Mouse (Mus musculus) stomach, embryonic 16.5 days (tissue): ENCODE data around the gene Cntnap1. TPM values are rescaled to one million over a fixed set of nuclear protein-coding genes. Genes with fewer than 3 reads are reported as not detected.
A peak's percentile ranks its signal among the peaks of the same experiment; 100 is the strongest.
"Not testable (repeated sequence)": the region's sequence is repeated elsewhere in the genome, so short reads cannot be mapped to it uniquely, and the experiment has no call there.

Source experiments
- ATAC-seq: fragments of 200-750 bp; cut with Nextera tagmentation; 2 replicates; pipeline ENCODE4 v1.8.0; 2017; ENCODE audit warnings: moderate number of reproducible peaks, moderate TSS enrichment; ENCODE audit not compliant: insufficient read depth, low FRiP score
- H3K27ac ChIP-seq: fragments of 300-500 bp; sonication (generic); 2 replicates; pipeline ENCODE4 v1.5.1; 2014; ENCODE audit warnings: low read length
- H3K27me3 ChIP-seq: fragments of 300-500 bp; sonication (generic); 2 replicates; pipeline ENCODE4 v1.6.1; 2014; ENCODE audit warnings: low read length, control low read depth, mixed read lengths; ENCODE audit not compliant: control insufficient read depth, insufficient read depth
- H3K36me3 ChIP-seq: fragments of 300-500 bp; sonication (generic); 2 replicates; pipeline ENCODE4 v1.6.1; 2014; ENCODE audit warnings: low read length; ENCODE audit not compliant: control insufficient read depth, insufficient read depth
- H3K4me1 ChIP-seq: fragments of 300-500 bp; sonication (generic); 2 replicates; pipeline ENCODE4 v1.6.1; 2014; ENCODE audit warnings: low read length, control low read depth, mixed read lengths; ENCODE audit not compliant: control insufficient read depth, insufficient read depth
- H3K4me2 ChIP-seq: fragments of 300-500 bp; sonication (generic); 2 replicates; pipeline ENCODE4 v1.6.1; 2014; ENCODE audit warnings: low read depth, low read length, mixed read lengths
- H3K4me3 ChIP-seq: fragments of 300-500 bp; sonication (generic); replicated peaks from 2 replicates; pipeline ENCODE4 v1.5.1; 2014; ENCODE audit warnings: mild to moderate bottlenecking, low read length
- H3K9ac ChIP-seq: fragments of 300-500 bp; sonication (generic); 2 replicates; pipeline ENCODE4 v1.6.1; 2014; ENCODE audit warnings: low read length
- H3K9me3 ChIP-seq: fragments of 300-500 bp; sonication (generic); replicated peaks from 2 replicates; pipeline ENCODE4 v1.6.1; 2016; ENCODE audit warnings: low read length, control low read depth; ENCODE audit not compliant: control insufficient read depth
- WGBS: fragments of 180-500 bp; shearing (Covaris S2); extraction: QIAGEN DNeasy Blood & Tissue Kit; methylation state at CpG from one replicate; pipeline ENCODE4 v1.1.7; 2014; 5-methylcytosine and 5-hydroxymethylcytosine counted together
- polyA plus RNA-seq: library from polyadenylated mRNA; unstranded; fragments of >200 nt; fragmentation: Nextera tagmentation; extraction: Ambion mirVana; gene quantifications from 2 replicates; pipeline ENCODE4 v1.2.1, GENCODE M21; 2015

Gene Cntnap1
- polyA plus RNA-seq, 1 experiment from 2014 or later = 2.3 TPM

DNA sequence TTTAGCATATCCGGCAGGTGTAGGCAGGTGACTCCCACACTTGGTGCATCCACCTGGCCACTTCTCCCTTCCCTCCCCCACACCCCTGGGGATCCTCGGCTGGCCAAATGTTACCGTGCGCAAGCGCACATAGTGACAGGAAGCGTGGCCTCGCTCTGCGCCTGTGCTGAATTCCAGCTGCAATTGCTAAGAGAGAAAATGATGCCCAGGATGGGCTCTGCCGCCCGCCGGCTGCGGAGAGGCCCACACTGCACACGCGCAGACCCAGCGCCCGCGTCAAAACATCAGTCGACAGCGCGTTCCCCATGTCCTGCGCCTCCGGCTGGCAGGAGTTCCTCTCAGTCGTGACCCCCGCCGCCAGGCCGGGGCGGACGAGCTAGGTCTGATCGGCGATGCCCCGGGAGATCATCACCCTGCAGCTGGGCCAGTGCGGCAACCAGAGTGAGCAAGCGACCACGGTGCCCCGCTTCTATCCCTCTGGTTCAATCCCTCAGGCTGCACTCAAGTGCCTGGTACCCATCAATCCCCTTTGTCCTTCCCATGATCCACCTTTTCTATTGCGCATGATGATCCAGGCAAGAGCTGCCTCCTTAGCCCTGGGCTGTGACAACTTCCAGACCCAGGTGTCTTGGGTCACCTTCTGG, 14.5 kb upstream of the Cntnap1 start, which contains the start of gene Tubg2:
Tubg2 (plus strand) TSS at position 180 of the 644 bp plus-strand sequence.
- H3K9ac ChIP-seq = peak within 1 kb of the TSS; percentile 76
- H3K4me2 ChIP-seq = peak within 1 kb of the TSS; percentile 83
- ATAC-seq = peak; percentile 59; the same call in 1 of the 2 replicates
- H3K4me1 ChIP-seq = no peaks in the 10 kb centered on the region; the same call in none of the 2 replicates
- peak within 1 kb of the TSS; percentile 49 for H3K4me3 ChIP-seq
- peak within 1 kb of the TSS; percentile 26; the same call in 1 of the 2 replicates for H3K27ac ChIP-seq
- 1% methylated on average over 36 of the region's 36 CpGs for WGBS
- no peaks in the 10 kb centered on the region for H3K27me3 ChIP-seq
- no peaks in the 10 kb centered on the region for H3K36me3 ChIP-seq
- no peaks in the 10 kb centered on the region for H3K9me3 ChIP-seq

DNA sequence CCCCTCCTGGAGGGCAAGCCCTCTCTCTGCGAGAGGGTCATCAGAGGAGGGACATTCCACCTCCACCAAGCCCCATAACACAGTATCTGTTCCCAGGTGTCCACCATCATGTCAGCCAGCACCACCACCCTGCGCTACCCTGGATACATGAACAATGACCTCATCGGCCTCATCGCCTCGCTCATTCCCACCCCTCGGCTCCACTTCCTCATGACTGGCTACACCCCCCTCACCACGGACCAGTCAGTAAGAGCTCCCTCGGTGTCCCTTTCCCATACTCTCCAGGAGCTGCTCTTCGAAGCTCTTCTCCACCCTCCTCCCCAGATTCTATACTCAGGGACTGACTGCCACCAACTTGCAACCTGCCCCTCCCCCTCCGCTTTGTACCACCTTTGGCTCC, 10.2 kb upstream of the Cntnap1 start:
- 79% methylated on average over 8 of the region's 10 CpGs for WGBS
- H3K9me3 ChIP-seq, H3K27me3 ChIP-seq: not testable (repeated sequence)

GRCm38 (mm10) chr11:101160981-101161505, 9.3 kb upstream of the Cntnap1 start:
- ATAC-seq, H3K27me3 ChIP-seq, H3K4me3 ChIP-seq, H3K27ac ChIP-seq, H3K9me3 ChIP-seq, H3K4me2 ChIP-seq, H3K9ac ChIP-seq: not testable (repeated sequence)
- Histone ChIP-seq H3K4me1 (peaks cover 13% of the 10 kb centered on the region), H3K36me3 (peaks cover 21% of the 10 kb centered on the region; the same call in 1 of the 2 replicates)
- WGBS = 79% methylated on average over 7 of the region's 8 CpGs

More for the DNA sequence above, 10.2 kb upstream of the Cntnap1 start:
- H3K4me2 ChIP-seq, ATAC-seq, H3K9ac ChIP-seq, H3K27ac ChIP-seq, H3K4me3 ChIP-seq: not testable (repeated sequence)
- Histone ChIP-seq H3K36me3 (peaks cover 20% of the 10 kb centered on the region; the same call in 1 of the 2 replicates), H3K4me1 (peaks cover 13% of the 10 kb centered on the region)

DNA sequence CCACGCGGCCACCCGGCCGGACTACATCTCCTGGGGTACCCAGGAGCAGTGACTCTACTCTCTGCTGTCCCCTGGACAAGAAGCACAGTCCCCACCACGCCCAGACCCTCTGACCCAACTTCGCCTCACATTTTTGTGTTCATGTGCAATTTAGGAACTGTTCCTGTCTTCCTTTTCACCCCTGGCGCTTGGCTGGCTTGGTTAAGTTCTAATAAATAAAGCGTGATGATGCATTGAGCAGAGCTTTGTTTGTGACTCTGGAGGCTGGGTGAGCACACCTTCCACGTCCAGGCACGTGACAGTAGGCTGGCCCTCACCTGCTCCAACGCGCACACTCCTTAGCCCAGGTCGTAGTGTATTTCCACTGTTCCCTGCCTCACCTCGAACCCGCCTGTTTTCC, 8.8 kb upstream of the Cntnap1 start:
- 87% methylated on average over 15 of the region's 15 CpGs for WGBS
- Histone ChIP-seq H3K4me1 (peaks cover 13% of the 10 kb centered on the region), H3K9ac (no peak overlapping the region), H3K4me3 (no peak overlapping the region), H3K27me3 (no peaks in the 10 kb centered on the region; the same call in 1 of the 2 replicates), H3K9me3 (no peaks in the 10 kb centered on the region), H3K36me3 (peaks cover 21% of the 10 kb centered on the region), H3K27ac (no peak overlapping the region), H3K4me2 (no peak overlapping the region)
- ATAC-seq = no peak

GRCm38 (mm10) chr11:101162301-101162700, 8.0 kb upstream of the Cntnap1 start:
- Histone ChIP-seq H3K36me3 (peaks cover 26% of the 10 kb centered on the region), H3K27me3 (no peaks in the 10 kb centered on the region; the same call in 1 of the 2 replicates), H3K4me2 (no peak overlapping the region), H3K9ac (0 out of 2 replicates have a peak overlapping the region, but pooled peaks have one; percentile 32), H3K4me3 (no peak overlapping the region), H3K27ac (peak overlapping the region; percentile 22; the same call in 1 of the 2 replicates), H3K9me3 (no peaks in the 10 kb centered on the region), H3K4me1 (peaks cover 13% of the 10 kb centered on the region)
- WGBS = 50% methylated on average over 5 of the region's 5 CpGs
- no peak for ATAC-seq

DNA sequence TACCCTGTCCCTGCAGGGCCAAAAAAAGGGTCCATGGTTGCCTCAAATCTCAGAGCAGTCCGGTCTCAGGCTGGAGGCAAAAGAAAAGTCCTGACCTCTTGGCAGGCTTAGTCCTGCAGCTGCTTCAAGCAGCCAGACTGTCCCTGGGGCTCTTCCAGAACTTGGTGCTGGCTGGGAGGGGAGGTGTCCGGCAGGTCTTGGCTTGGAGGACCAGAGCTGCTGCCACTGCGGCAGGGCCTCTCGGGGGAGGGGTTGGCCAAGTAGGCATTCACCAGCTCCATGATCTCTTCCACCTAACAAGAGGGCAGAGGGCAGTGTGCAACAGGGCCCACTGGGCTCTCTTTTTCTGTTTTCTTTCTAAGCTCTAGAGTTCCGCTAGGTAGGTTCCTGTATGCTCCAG, 7.6 kb upstream of the Cntnap1 start:
- Histone ChIP-seq H3K4me1 (peaks cover 13% of the 10 kb centered on the region), H3K4me2 (no peak overlapping the region), H3K9ac (0 out of 2 replicates have a peak overlapping the region, but pooled peaks have one; percentile 32), H3K27me3 (no peaks in the 10 kb centered on the region; the same call in 1 of the 2 replicates), H3K4me3 (no peak overlapping the region), H3K9me3 (no peaks in the 10 kb centered on the region), H3K27ac (peak overlapping the region; percentile 22; the same call in 1 of the 2 replicates), H3K36me3 (peaks cover 30% of the 10 kb centered on the region)
- WGBS = 55% methylated on average over 5 of the region's 5 CpGs
- ATAC-seq = no peak

GRCm38 (mm10) chr11:101163476-101164350, 6.6 kb upstream of the Cntnap1 start:
- no peak for ATAC-seq
- Histone ChIP-seq H3K4me1 (peaks cover 18% of the 10 kb centered on the region), H3K27me3 (no peaks in the 10 kb centered on the region; the same call in 1 of the 2 replicates), H3K4me2 (peak overlapping the region; percentile 49), H3K4me3 (peak overlapping the region; percentile 38), H3K27ac (peak overlapping the region; percentile 31; the same call in 1 of the 2 replicates), H3K36me3 (peaks cover 31% of the 10 kb centered on the region), H3K9me3 (no peaks in the 10 kb centered on the region), H3K9ac (peak overlapping the region; percentile 60)
- 40% methylated on average over 49 of the region's 49 CpGs for WGBS

DNA sequence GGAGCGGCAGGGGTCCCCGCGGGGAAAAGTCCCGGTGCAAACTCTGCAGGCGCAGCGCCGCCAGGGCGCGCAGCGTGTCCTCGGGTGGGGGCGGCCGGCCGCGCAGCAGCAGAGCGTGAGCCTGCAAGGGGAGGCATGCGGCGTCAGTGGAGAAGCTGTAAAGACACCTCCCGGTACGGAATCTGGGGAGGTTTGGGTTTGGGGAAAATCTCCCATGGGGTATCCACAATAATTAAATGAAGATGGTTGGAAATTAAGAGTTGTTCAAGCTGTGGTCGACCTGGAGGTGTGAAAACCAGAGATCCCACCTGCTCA, 6.0 kb upstream of the Cntnap1 start:
- Histone ChIP-seq H3K36me3 (peaks cover 31% of the 10 kb centered on the region), H3K9ac (peak overlapping the region; percentile 60)

More for the DNA sequence above, 6.0 kb upstream of the Cntnap1 start:
- peak overlapping the region; percentile 11; the same call in 1 of the 2 replicates for H3K27ac ChIP-seq
- no peaks in the 10 kb centered on the region for H3K9me3 ChIP-seq
- H3K27me3 ChIP-seq = no peaks in the 10 kb centered on the region; the same call in 1 of the 2 replicates
- peak overlapping the region; percentile 49 for H3K4me2 ChIP-seq
- peak overlapping the region; percentile 38 for H3K4me3 ChIP-seq
- ATAC-seq = no peak
- WGBS = 41% methylated on average over 21 of the region's 21 CpGs
- H3K4me1 ChIP-seq = peaks cover 24% of the 10 kb centered on the region
